Mouse (Mus musculus) forebrain, embryonic 14.5 days (tissue): ENCODE results near the gene Oaz2. TPM values are rescaled to one million over a fixed set of nuclear protein-coding genes. Genes with fewer than 3 reads are reported as not detected.

Experiments used
- ATAC-seq: fragments of 200-750 bp; cut with Nextera tagmentation; 2 replicates; pipeline ENCODE4 v1.8.0; 2017; ENCODE audit warnings: mild to moderate bottlenecking, moderate library complexity
- DNase-seq: peaks from one replicate; pipeline ENCODE4 v3.0.0-alpha.2; 2015; ENCODE audit warnings: low spot score
- H3K27ac ChIP-seq: fragments of 300-500 bp; sonication (generic); 2 replicates; pipeline ENCODE4 v1.5.1; 2014; ENCODE audit warnings: low read depth, mild to moderate bottlenecking, control low read depth, low read length, moderate library complexity
- H3K27me3 ChIP-seq: fragments of 300-500 bp; sonication (generic); replicated peaks from 2 replicates; pipeline ENCODE4 v1.6.1; 2014; ENCODE audit warnings: low read length, control low read depth, mixed read lengths; ENCODE audit not compliant: control insufficient read depth, insufficient read depth
- H3K36me3 ChIP-seq: fragments of 300-500 bp; sonication (generic); 2 replicates; pipeline ENCODE4 v1.6.1; 2014; ENCODE audit warnings: low read length, control low read depth; ENCODE audit not compliant: control insufficient read depth, insufficient read depth
- H3K4me1 ChIP-seq: fragments of 300-500 bp; sonication (generic); 2 replicates; pipeline ENCODE4 v1.6.1; 2014; ENCODE audit warnings: antibody characterized with exemption, low read length, control low read depth; ENCODE audit not compliant: control insufficient read depth, insufficient read depth
- H3K4me2 ChIP-seq: fragments of 300-500 bp; sonication (generic); 2 replicates; pipeline ENCODE4 v1.6.1; 2014; ENCODE audit warnings: mild to moderate bottlenecking, control low read depth, low read length
- H3K4me3 ChIP-seq: fragments of 300-500 bp; sonication (generic); 2 replicates; pipeline ENCODE4 v1.5.1; 2014; ENCODE audit warnings: low read depth, low read length, control low read depth
- H3K9ac ChIP-seq: fragments of 300-500 bp; sonication (generic); 2 replicates; pipeline ENCODE4 v1.6.1; 2014; ENCODE audit warnings: mild to moderate bottlenecking, low read length, control low read depth, moderate library complexity
- H3K9me3 ChIP-seq: fragments of 300-500 bp; sonication (generic); replicated peaks from 2 replicates; pipeline ENCODE4 v1.6.1; 2016; ENCODE audit warnings: low read length, control low read depth, mixed read lengths; ENCODE audit not compliant: control insufficient read depth
- WGBS: fragments of 180-500 bp; shearing (Covaris S2); extraction: QIAGEN DNeasy Blood & Tissue Kit; methylation state at CpG from one replicate; pipeline ENCODE4 v1.1.7; 2014; 5-methylcytosine and 5-hydroxymethylcytosine counted together
- polyA plus RNA-seq: library from polyadenylated mRNA; unstranded; fragments of >200 nt; fragmentation: Nextera tagmentation; extraction: Ambion mirVana; gene quantifications from 2 replicates; pipeline ENCODE4 v1.2.1, GENCODE M21; 2014

Oaz2 gene
- polyA plus RNA-seq, 1 experiment from 2014 or later: 206 TPM

GRCm38 (mm10) chr9:65692466-65692865 lies 24.7 kb downstream of the Oaz2 start:
- no peaks in the 10 kb centered on the region for H3K9me3 ChIP-seq
- H3K36me3 ChIP-seq: peaks cover 81% of the 10 kb centered on the region
- peaks cover 5% of the 10 kb centered on the region for H3K4me1 ChIP-seq
- H3K4me3 ChIP-seq: no peak overlapping the region
- no peak overlapping the region for H3K27ac ChIP-seq
- no peak overlapping the region for H3K4me2 ChIP-seq
- no peaks in the 10 kb centered on the region for H3K27me3 ChIP-seq
- H3K9ac ChIP-seq: no peak overlapping the region
- WGBS: 14% methylated on average over 3 of the region's 3 CpGs
- ATAC-seq: no peak
- no peak for DNase-seq

GRCm38 (mm10) chr9:65692959-65693603 lies 25.3 kb downstream of the Oaz2 start:
- H3K27ac ChIP-seq: peak overlapping the region; percentile 63; the same call in 1 of the 2 replicates
- ATAC-seq (peak; percentile 43; the same call in 1 of the 2 replicates), DNase-seq (no peak)
- no peak overlapping the region for H3K4me3 ChIP-seq
- H3K4me2 ChIP-seq: no peak overlapping the region
- WGBS: 34% methylated on average over 5 of the region's 5 CpGs
- no peak overlapping the region for H3K9ac ChIP-seq
- H3K4me1 ChIP-seq: peaks cover 5% of the 10 kb centered on the region
- no peaks in the 10 kb centered on the region for H3K9me3 ChIP-seq
- peaks cover 81% of the 10 kb centered on the region for H3K36me3 ChIP-seq
- no peaks in the 10 kb centered on the region for H3K27me3 ChIP-seq

- peak; percentile 38; the same call in 1 of the 2 replicates for ATAC-seq
- 70% methylated on average over 3 of the region's 3 CpGs for WGBS
- Histone ChIP-seq H3K9me3 (no peaks in the 10 kb centered on the region), H3K27me3 (no peaks in the 10 kb centered on the region), H3K4me3 (no peak overlapping the region), H3K9ac (no peak overlapping the region), H3K4me1 (peaks cover 5% of the 10 kb centered on the region), H3K36me3 (peaks cover 90% of the 10 kb centered on the region), H3K4me2 (no peak overlapping the region), H3K27ac (no peak overlapping the region)
- peak; percentile 77 for DNase-seq
Observed at GRCm38 (mm10) chr9:65695646-65696045, 27.8 kb downstream of the Oaz2 start.

GRCm38 (mm10) chr9:65696337-65696736 lies 28.5 kb downstream of the Oaz2 start:
- Histone ChIP-seq H3K4me3 (no peak overlapping the region), H3K4me1 (peaks cover 5% of the 10 kb centered on the region), H3K9me3 (no peaks in the 10 kb centered on the region), H3K27ac (no peak overlapping the region), H3K9ac (no peak overlapping the region), H3K27me3 (no peaks in the 10 kb centered on the region), H3K4me2 (no peak overlapping the region), H3K36me3 (peaks cover 91% of the 10 kb centered on the region)
- peak; percentile 47 for DNase-seq
- ATAC-seq: no peak

GRCm38 (mm10) chr9:65697356-65697755 lies 29.6 kb downstream of the Oaz2 start:
- DNase-seq (no peak), ATAC-seq (no peak)
- Histone ChIP-seq H3K27ac (no peak overlapping the region), H3K4me1 (peaks cover 5% of the 10 kb centered on the region), H3K9me3 (no peaks in the 10 kb centered on the region), H3K9ac (no peak overlapping the region), H3K4me3 (no peak overlapping the region), H3K4me2 (no peak overlapping the region), H3K27me3 (no peaks in the 10 kb centered on the region), H3K36me3 (peaks cover 92% of the 10 kb centered on the region)
- WGBS: 88% methylated on average over 7 of the region's 7 CpGs

- H3K27ac ChIP-seq: no peak overlapping the region
- H3K36me3 ChIP-seq: peaks cover 92% of the 10 kb centered on the region
- ATAC-seq (no peak), DNase-seq (no peak)
- H3K4me1 ChIP-seq: peaks cover 2% of the 10 kb centered on the region
- H3K4me3 ChIP-seq: no peak overlapping the region
- no peaks in the 10 kb centered on the region for H3K27me3 ChIP-seq
- H3K9me3 ChIP-seq: no peaks in the 10 kb centered on the region
- no peak overlapping the region for H3K9ac ChIP-seq
- no peak overlapping the region for H3K4me2 ChIP-seq
Observed at GRCm38 (mm10) chr9:65697992-65698391, 30.2 kb downstream of the Oaz2 start.

GRCm38 (mm10) chr9:65700504-65700903 lies 32.7 kb downstream of the Oaz2 start:
- WGBS: 92% methylated on average over 6 of the region's 6 CpGs
- Histone ChIP-seq H3K27ac (no peak overlapping the region), H3K4me2 (no peak overlapping the region), H3K4me1 (no peaks in the 10 kb centered on the region), H3K4me3 (no peak overlapping the region), H3K9ac (no peak overlapping the region), H3K27me3 (no peaks in the 10 kb centered on the region), H3K36me3 (peaks cover 88% of the 10 kb centered on the region), H3K9me3 (no peaks in the 10 kb centered on the region)
- DNase-seq: no peak
- ATAC-seq: no peak

GRCm38 (mm10) chr9:65702286-65702685 lies 34.5 kb downstream of the Oaz2 start:
- H3K27ac ChIP-seq: no peak overlapping the region
- no peak overlapping the region for H3K9ac ChIP-seq
- no peak overlapping the region for H3K4me3 ChIP-seq
- DNase-seq (no peak), ATAC-seq (no peak)
- H3K36me3 ChIP-seq: peaks cover 77% of the 10 kb centered on the region
- H3K4me2 ChIP-seq: no peak overlapping the region
- no peaks in the 10 kb centered on the region for H3K4me1 ChIP-seq
- H3K27me3 ChIP-seq: no peaks in the 10 kb centered on the region
- 96% methylated on average over 9 of the region's 9 CpGs for WGBS
- H3K9me3 ChIP-seq: no peaks in the 10 kb centered on the region

GRCm38 (mm10) chr9:65703241-65703640 lies 35.4 kb downstream of the Oaz2 start:
- WGBS: 90% methylated on average over 7 of the region's 7 CpGs
- no peak overlapping the region for H3K9ac ChIP-seq
- no peaks in the 10 kb centered on the region for H3K27me3 ChIP-seq
- H3K4me3 ChIP-seq: no peak overlapping the region
- no peaks in the 10 kb centered on the region for H3K4me1 ChIP-seq
- DNase-seq (no peak), ATAC-seq (no peak)
- H3K36me3 ChIP-seq: peaks cover 67% of the 10 kb centered on the region
- H3K9me3 ChIP-seq: no peaks in the 10 kb centered on the region
- H3K4me2 ChIP-seq: no peak overlapping the region
- H3K27ac ChIP-seq: no peak overlapping the region
